26 mouse cellular contexts compared by ENCODE assay signal in genomic region chr2:151751330-151751729, GRCm38 (mm10). TPM values are rescaled to one million over a fixed set of nuclear protein-coding genes. Genes with fewer than 3 reads are reported as not detected.
"Had no signal": no experiment of that assay in that cellular context is flagged by ENCODE, and none has a peak within 500 bp of the region (broad histone marks: within the 10 kb centered on the region; RNA-seq: fewer than 3 reads in every experiment).

No protein-coding gene starts in this region.

- ATAC-seq: hindbrain, postnatal 0 days; intestine, embryonic 16.5 days; liver, embryonic 12.5 days had no signal

- H3K4me3 ChIP-seq: heart, adult 2 months; heart, embryonic 12.5 days; hindbrain, embryonic 13.5 days; hindbrain, embryonic 15.5 days; kidney, embryonic 15.5 days; limb, embryonic 13.5 days; limb, embryonic 15.5 days; liver, embryonic 12.5 days had no signal

- H3K4me1 ChIP-seq: heart, embryonic 12.5 days; kidney, embryonic 15.5 days; limb, embryonic 13.5 days; limb, embryonic 15.5 days; liver, embryonic 12.5 days had no signal

- H3K36me3 ChIP-seq: heart, embryonic 12.5 days; hindbrain, embryonic 13.5 days; hindbrain, embryonic 15.5 days; kidney, embryonic 15.5 days; limb, embryonic 13.5 days; limb, embryonic 15.5 days; liver, embryonic 12.5 days had no signal

- H3K9ac ChIP-seq: heart, embryonic 12.5 days; hindbrain, embryonic 13.5 days; hindbrain, embryonic 15.5 days; kidney, embryonic 15.5 days; limb, embryonic 13.5 days; limb, embryonic 15.5 days; liver, embryonic 12.5 days; liver, embryonic 14.5 days had no signal

- H3K27ac ChIP-seq: heart, adult 2 months; hindbrain, embryonic 13.5 days; hindbrain, embryonic 15.5 days; hindbrain, postnatal 0 days; kidney, embryonic 15.5 days; kidney, postnatal 0 days; limb, embryonic 13.5 days; limb, embryonic 15.5 days; liver, embryonic 12.5 days; liver, embryonic 14.5 days had no signal

- H3K4me2 ChIP-seq: heart, embryonic 12.5 days; hindbrain, embryonic 13.5 days; hindbrain, embryonic 15.5 days; kidney, embryonic 15.5 days; limb, embryonic 13.5 days; limb, embryonic 15.5 days; liver, embryonic 12.5 days had no signal

- H3K9me3 ChIP-seq: heart, embryonic 12.5 days; hindbrain, embryonic 13.5 days; hindbrain, embryonic 15.5 days; kidney, embryonic 15.5 days; limb, embryonic 13.5 days; limb, embryonic 15.5 days; liver, embryonic 12.5 days had no signal

- DNase-seq: gastrocnemius, postnatal 14 days; gastrocnemius, postnatal 36 days; heart, adult 2 months; heart, postnatal 10 days; heart, postnatal 36 days; kidney, adult 11 months; kidney, adult 2 months; kidney, adult 9 months; kidney, postnatal 14 days; kidney, postnatal 36 days; layer of hippocampus, adult 9-11 months; layer of hippocampus, postnatal 36 days; left cerebral cortex, postnatal 4 days had no signal

- H3K27me3 ChIP-seq: hindbrain, embryonic 15.5 days; limb, embryonic 13.5 days had no signal

RNA-seq across cellular contexts. Expression of gene Tmem74b, which starts 49.5 kb away (rescaled TPM):
- total RNA-seq: hematopoietic stem cell, adult 5-6 weeks; liver, adult 2 months had no signal
- polyA plus RNA-seq: liver, adult 2 months had no signal
